Mouse (Mus musculus): ENCODE results near the gene Ldlrad1.

Ldlrad1 gene

GRCm38 (mm10) chr4:107211936-107212335 lies 3.0 kb downstream of the Ldlrad1 start:
- DNase-seq (ENCODE audit: low spot score) = no peak

GRCm38 (mm10) chr4:107213279-107214011 lies 4.5 kb downstream of the Ldlrad1 start:
- no peak for DNase-seq (ENCODE audit: low spot score)

- no peak for DNase-seq (ENCODE audit: low spot score)
These were observed 8.6 kb downstream of the Ldlrad1 start for GRCm38 (mm10) chr4:107217574-107217973.

GRCm38 (mm10) chr4:107221524-107221923 lies 12.5 kb downstream of the Ldlrad1 start:
- DNase-seq (ENCODE audit: low spot score) = no peak

- DNase-seq (ENCODE audit: low spot score) = peak; percentile 34
These were observed 14.5 kb downstream of the Ldlrad1 start for GRCm38 (mm10) chr4:107223225-107224204.

GRCm38 (mm10) chr4:107226313-107226712 lies 17.3 kb downstream of the Ldlrad1 start:
- DNase-seq (ENCODE audit: low spot score) = no peak

- DNase-seq (ENCODE audit: low spot score) = no peak
These were observed 23.2 kb downstream of the Ldlrad1 start for GRCm38 (mm10) chr4:107232219-107232618.

GRCm38 (mm10) chr4:107238253-107238652 lies 29.3 kb downstream of the Ldlrad1 start:
- no peak for DNase-seq (ENCODE audit: low spot score)

- DNase-seq (ENCODE audit: low spot score) = no peak
These were observed 31.2 kb downstream of the Ldlrad1 start for GRCm38 (mm10) chr4:107240196-107240595.

GRCm38 (mm10) chr4:107243365-107244333 lies 34.7 kb downstream of the Ldlrad1 start:
- no peak for DNase-seq (ENCODE audit: low spot score)

- DNase-seq (ENCODE audit: low spot score) = no peak
These were observed 36.4 kb downstream of the Ldlrad1 start for GRCm38 (mm10) chr4:107245368-107245767.

- no peak for DNase-seq (ENCODE audit: low spot score)
These were observed 37.1 kb downstream of the Ldlrad1 start for GRCm38 (mm10) chr4:107246040-107246439.

- DNase-seq (ENCODE audit: low spot score) = no peak
These were observed 38.1 kb downstream of the Ldlrad1 start for GRCm38 (mm10) chr4:107247110-107247509.

GRCm38 (mm10) chr4:107248061-107248460 lies 39.1 kb downstream of the Ldlrad1 start:
- DNase-seq (ENCODE audit: low spot score) = no peak

- DNase-seq (ENCODE audit: low spot score) = no peak
These were observed 40.5 kb downstream of the Ldlrad1 start for GRCm38 (mm10) chr4:107249471-107249870.

- peak; percentile 70 for DNase-seq (ENCODE audit: low spot score)
These were observed 41.5 kb downstream of the Ldlrad1 start for GRCm38 (mm10) chr4:107250494-107250893.

- no peak for DNase-seq (ENCODE audit: low spot score)
These were observed 43.5 kb downstream of the Ldlrad1 start for GRCm38 (mm10) chr4:107252522-107252921.

- DNase-seq (ENCODE audit: low spot score) = peak; percentile 92
These were observed 44.4 kb downstream of the Ldlrad1 start, which contains the start of the genes Lrrc42 and Hspb11 for GRCm38 (mm10) chr4:107253125-107254091. Gene Lrrc42, minus strand, starts transcription at chr4:107253532. Gene Hspb11, plus strand, starts transcription at chr4:107253593.

- no peak for DNase-seq (ENCODE audit: low spot score)
These were observed 45.4 kb downstream of the Ldlrad1 start for GRCm38 (mm10) chr4:107254414-107254813.

- DNase-seq (ENCODE audit: low spot score) = no peak
These were observed 51.0 kb downstream of the Ldlrad1 start for GRCm38 (mm10) chr4:107260001-107260400.

Data from layer of hippocampus, adult 11-12 months (tissue).